Mouse (Mus musculus) layer of hippocampus, postnatal 14 days (tissue): ENCODE data around the gene Pttg1ip. TPM values are rescaled to one million over a fixed set of nuclear protein-coding genes. Genes with fewer than 3 reads are reported as not detected.

ENCODE experiments used
- DNase-seq, 2 experiments: peaks; one replicate each; pipeline ENCODE4 v3.0.0; 2021 to 2022; ENCODE audit warnings: low spot score in 2 of 2, mixed read lengths in 1 of 2
- microRNA-seq, 2 experiments: library from miRNA; unstranded; fragments of <30 nt; microRNA quantifications; one replicate each; pipeline ENCODE4 v1.2.0; 2021
- total RNA-seq, 2 experiments: library from RNA; stranded (reverse); gene quantifications; 2 replicates each; pipeline ENCODE4 v1.2.3; 2021

Pttg1ip gene
- total RNA-seq, 2 experiments from 2014 or later = 77.4 to 79.9 TPM

GRCm38 (mm10) chr10:77634452-77635231 lies 53.1 kb downstream of the Pttg1ip start:
- no peak for DNase-seq

DNA sequence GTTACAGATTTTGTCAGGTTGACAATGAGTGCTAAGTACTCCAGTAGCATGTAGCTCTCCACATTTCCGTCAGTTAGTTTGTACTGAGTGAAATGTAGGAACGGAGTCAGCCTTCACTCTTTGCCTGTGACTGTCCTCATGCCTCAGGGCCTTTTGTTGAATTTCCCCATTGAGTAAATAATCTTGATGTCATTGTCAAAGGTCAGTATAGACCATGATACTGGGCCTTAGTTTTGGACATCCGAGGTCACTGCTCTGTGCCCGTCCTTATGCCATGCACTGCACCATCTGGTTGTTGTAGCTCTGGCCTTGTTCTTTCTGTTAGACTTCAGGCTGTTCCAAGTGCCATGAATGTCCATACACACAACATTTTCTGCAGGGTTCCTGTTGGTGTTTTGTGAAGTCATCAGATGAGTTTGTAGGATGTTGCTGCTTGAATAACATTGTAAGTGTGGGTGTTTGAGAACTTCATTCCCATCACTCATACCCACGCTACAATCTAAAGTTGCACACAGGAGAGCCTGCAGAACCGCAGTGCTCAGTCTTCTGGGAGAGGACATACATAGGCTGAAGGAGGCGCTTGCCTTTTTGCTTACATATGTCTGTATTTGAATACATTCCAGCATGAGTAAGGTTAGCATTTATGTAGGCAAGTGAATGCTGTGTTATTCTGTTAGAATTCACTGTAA lies 54.9 kb downstream of the Pttg1ip start:
- DNase-seq = no peak

DNA sequence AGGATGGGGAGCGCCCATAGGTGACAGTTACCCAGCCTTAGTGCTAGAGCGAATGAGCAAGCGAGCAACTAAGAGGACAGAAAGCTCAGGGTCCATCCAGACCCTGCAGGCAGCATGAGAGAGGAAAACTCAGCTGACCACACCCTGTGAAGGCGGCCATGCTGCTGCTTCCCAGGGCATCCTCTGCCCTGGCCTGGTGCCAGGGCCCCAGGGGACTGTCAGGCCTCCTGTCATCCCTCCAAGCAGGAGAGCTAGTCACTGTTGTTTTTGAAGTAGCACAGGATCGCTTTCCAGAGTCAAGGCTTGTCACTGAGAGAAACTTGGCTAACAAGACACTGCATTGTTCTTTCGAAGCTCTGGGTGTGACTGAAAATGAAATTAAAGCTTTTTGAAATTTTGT lies 57.4 kb downstream of the Pttg1ip start:
- no peak for DNase-seq

- no peak for DNase-seq
Measured at GRCm38 (mm10) chr10:77643160-77643559, 61.6 kb downstream of the Pttg1ip start.

DNA sequence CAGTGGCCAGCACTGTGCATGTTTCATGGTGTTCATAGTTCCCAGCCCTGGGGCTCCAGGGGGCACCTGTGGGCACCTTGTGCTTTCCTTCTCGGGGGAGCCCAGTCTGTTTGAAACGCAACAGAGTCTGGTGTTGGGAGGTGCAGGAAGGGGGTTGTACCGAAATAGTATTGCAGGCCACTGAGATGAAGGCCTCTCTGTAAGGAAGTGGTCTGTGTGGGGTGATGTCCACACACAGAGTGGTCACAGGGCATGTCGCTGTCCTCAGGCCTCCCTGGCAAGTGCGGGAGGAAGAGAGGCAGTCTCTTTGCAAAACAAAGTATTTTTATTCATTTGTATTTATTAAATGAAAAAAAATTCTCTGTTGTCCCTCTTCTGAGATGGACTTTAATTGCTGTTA lies 64.1 kb downstream of the Pttg1ip start:
- DNase-seq = no peak

DNA sequence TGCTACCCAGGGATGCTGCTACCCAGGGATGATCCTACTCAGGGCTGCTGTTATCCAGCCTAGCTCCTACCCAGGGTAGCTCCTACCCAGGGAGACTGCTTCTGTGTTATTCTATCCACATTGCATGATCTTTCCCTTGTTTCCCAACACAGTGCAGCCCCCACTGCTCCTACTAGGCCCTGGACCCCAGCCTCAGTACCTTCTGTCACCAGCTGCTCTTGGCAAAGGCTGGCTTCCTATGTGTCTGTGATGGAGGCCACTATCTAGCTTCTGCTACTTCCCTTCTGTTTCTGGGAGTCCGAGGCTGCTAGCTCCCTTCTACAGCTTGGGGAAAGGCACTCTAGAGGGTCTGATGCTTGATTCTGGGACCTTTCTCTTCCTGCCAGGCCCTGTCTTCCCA lies 65.9 kb downstream of the Pttg1ip start:
- DNase-seq = no peak

DNA sequence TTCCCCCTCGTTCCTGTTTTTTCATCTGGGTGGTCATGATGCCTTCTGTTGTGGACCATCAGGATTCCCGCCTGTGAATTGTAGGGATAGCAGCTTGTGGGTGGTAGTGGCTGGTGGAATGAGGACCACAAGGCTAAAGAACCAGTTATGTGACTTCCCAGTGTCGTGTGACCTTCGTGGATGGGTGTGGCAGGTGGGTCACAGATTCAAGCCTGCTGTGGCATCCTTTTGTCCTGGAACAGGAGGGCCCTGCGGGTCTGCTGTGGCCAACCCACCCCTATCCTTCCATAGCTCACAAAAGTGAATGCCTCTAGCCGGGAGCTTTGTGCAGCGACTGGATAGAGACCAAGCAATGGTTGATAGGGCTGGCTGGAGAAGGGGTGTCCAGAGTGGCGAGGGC lies 66.4 kb downstream of the Pttg1ip start:
- no peak for DNase-seq

Small RNA genes within 50 kb of the gene (microRNA-seq; reads per million reads assigned to microRNA genes)
- gene Mir1930 = 16.4 to 42.1 reads per million in 2 experiments

Other genes starting within 250 kb of the Pttg1ip start
- gene Adarb1, start 163.4 kb upstream of the Pttg1ip start, total RNA-seq = 100 to 1,000 TPM in 1 of 2 experiments, 10 to 100 TPM in 1; 94.7 to 110 TPM
- 10 to 100 TPM; 32.3 to 34.9 TPM for gene Fam207a, start 65.9 kb upstream of the Pttg1ip start, total RNA-seq
- gene Itgb2, start 51.5 kb upstream of the Pttg1ip start, total RNA-seq = 1 to 10 TPM; 2.2 to 3.1 TPM
- 100 to 1,000 TPM; 116 to 134 TPM for gene Sumo3, start 24.4 kb downstream of the Pttg1ip start, total RNA-seq
- 10 to 100 TPM; 12.6 to 19.9 TPM for gene Gm49325, start 24.5 kb downstream of the Pttg1ip start, total RNA-seq
- 10 to 100 TPM; 63.9 to 69.0 TPM for gene Ube2g2, start 40.6 kb downstream of the Pttg1ip start, total RNA-seq
- under 1 TPM in 1 of 2 experiments, not detected in 1; 0.14 TPM for gene Tspear, start 104.8 kb downstream of the Pttg1ip start, total RNA-seq
- not detected for gene Gm19402, start 109.0 kb downstream of the Pttg1ip start, total RNA-seq
- not detected for gene Gm9508, start 115.5 kb downstream of the Pttg1ip start, total RNA-seq
- not detected for gene Gm10272, start 124.9 kb downstream of the Pttg1ip start, total RNA-seq
- not detected for gene Gm10024, start 129.7 kb downstream of the Pttg1ip start, total RNA-seq
- not detected for gene Gm10142, start 134.1 kb downstream of the Pttg1ip start, total RNA-seq
- not detected for gene Krtap12-1, start 138.9 kb downstream of the Pttg1ip start, total RNA-seq
- not detected for gene Gm10100, start 144.8 kb downstream of the Pttg1ip start, total RNA-seq
- gene Gm18596, start 160.9 kb downstream of the Pttg1ip start, total RNA-seq = not detected
- gene Gm9736, start 169.6 kb downstream of the Pttg1ip start, total RNA-seq = not detected
- gene Gm3233, start 178.0 kb downstream of the Pttg1ip start, total RNA-seq = not detected
- not detected for gene Gm3238, start 189.6 kb downstream of the Pttg1ip start, total RNA-seq
- not detected for gene Gm7138, start 195.2 kb downstream of the Pttg1ip start, total RNA-seq
- not detected for gene Gm3250, start 200.8 kb downstream of the Pttg1ip start, total RNA-seq
- not detected for gene Gm7137, start 206.5 kb downstream of the Pttg1ip start, total RNA-seq
- not detected for gene Gm9639, start 213.4 kb downstream of the Pttg1ip start, total RNA-seq
- gene Gm19668, start 217.4 kb downstream of the Pttg1ip start, total RNA-seq = not detected
- not detected for gene Gm9507, start 230.1 kb downstream of the Pttg1ip start, total RNA-seq
- gene Gm2696, start 233.0 kb downstream of the Pttg1ip start, total RNA-seq = not detected
- gene Krtap10-4, start 245.4 kb downstream of the Pttg1ip start, total RNA-seq = not detected